Mouse (Mus musculus) forebrain, embryonic 12.5 days (tissue): ENCODE data around the gene Stxbp1. TPM values are rescaled to one million over a fixed set of nuclear protein-coding genes. Genes with fewer than 3 reads are reported as not detected.

Experiments
- polyA plus RNA-seq: library from polyadenylated mRNA; unstranded; fragments of >200 nt; fragmentation: Nextera tagmentation; extraction: Ambion mirVana; gene quantifications from 2 replicates; pipeline ENCODE4 v1.2.1, GENCODE M21; 2016

The Stxbp1 gene
- polyA plus RNA-seq, 1 experiment from 2014 or later, result 68.5 TPM

Other genes with a start within 250 kb of the Stxbp1 start
- 11.6 and 11.7 TPM in 2 replicates for gene St6galnac6, start 247.5 kb downstream of the Stxbp1 start, polyA plus RNA-seq
- 27.0 and 32.1 TPM in 2 replicates for gene Ak1, start 225.5 kb downstream of the Stxbp1 start, polyA plus RNA-seq
- gene Eng, start 200.7 kb downstream of the Stxbp1 start, polyA plus RNA-seq, result 21.0 and 21.4 TPM in 2 replicates
- gene Fpgs, start 143.1 kb downstream of the Stxbp1 start, polyA plus RNA-seq, result 16.4 and 19.6 TPM in 2 replicates
- 105 and 110 TPM in 2 replicates for gene Cdk9, start 134.2 kb downstream of the Stxbp1 start, polyA plus RNA-seq
- 30.1 and 35.1 TPM in 2 replicates for gene Sh2d3c, start 126.2 kb downstream of the Stxbp1 start, polyA plus RNA-seq
- 1.9 and 2.1 TPM in 2 replicates for gene 6330409D20Rik, start 106.2 kb downstream of the Stxbp1 start, polyA plus RNA-seq
- gene Tor2a, start 90.0 kb downstream of the Stxbp1 start, polyA plus RNA-seq, result 53.3 and 57.0 TPM in 2 replicates
- gene Ttc16, start 71.6 kb downstream of the Stxbp1 start, polyA plus RNA-seq, result 0.46 and 0.67 TPM in 2 replicates
- 3.9 and 5.3 TPM in 2 replicates for gene Ptrh1, start 71.5 kb downstream of the Stxbp1 start, polyA plus RNA-seq
- gene Cfap157, start 62.8 kb downstream of the Stxbp1 start, polyA plus RNA-seq, result 0.15 and 0.45 TPM in 2 replicates
- 24.6 and 27.3 TPM in 2 replicates for gene Fam129b, start 28.9 kb upstream of the Stxbp1 start, polyA plus RNA-seq
- 115 and 128 TPM in 2 replicates for gene Rpl12, start 114.3 kb upstream of the Stxbp1 start, polyA plus RNA-seq
- 16.6 and 18.2 TPM in 2 replicates for gene Lrsam1, start 114.4 kb upstream of the Stxbp1 start, polyA plus RNA-seq
- gene Slc2a8, start 134.8 kb upstream of the Stxbp1 start, polyA plus RNA-seq, result 14.4 and 16.3 TPM in 2 replicates